Mouse (Mus musculus) granulocyte monocyte progenitor cell, adult 5-6 weeks (primary cell): ENCODE results near the gene Slc9a1. TPM values are rescaled to one million over a fixed set of nuclear protein-coding genes. Genes with fewer than 3 reads are reported as not detected.

Experiments used
- ATAC-seq: replicated peaks from 2 replicates; pipeline ENCODE4 v1.8.0; 2016; ENCODE audit warnings: mild to moderate bottlenecking, moderate TSS enrichment, inconsistent platforms; ENCODE audit not compliant: poor library complexity, severe bottlenecking
- total RNA-seq, 2 experiments: library from RNA; stranded (forward) in 1 of 2; stranded (reverse) in 1 of 2; fragments of 200-712, 200-1000 nt in 1 of 2; fragments of >200 nt in 1 of 2; fragmentation: Nextera tagmentation in 1 of 2; gene quantifications; 2 replicates each; pipeline ENCODE4 v1.2.3; 2014 to 2017

Gene Slc9a1
- total RNA-seq, 2 experiments from 2014 or later: 9.9 to 17.4 TPM

GRCm38 (mm10) chr4:133426141-133426540 lies 56.6 kb downstream of the Slc9a1 start:
- ATAC-seq: no peak

- ATAC-seq: no peak
Observed at GRCm38 (mm10) chr4:133431508-133431907, 62.0 kb downstream of the Slc9a1 start.

- no peak for ATAC-seq
Observed at GRCm38 (mm10) chr4:133432560-133433171, 63.2 kb downstream of the Slc9a1 start.

GRCm38 (mm10) chr4:133435921-133436320 lies 66.4 kb downstream of the Slc9a1 start:
- no peak for ATAC-seq

- no peak; the same call in 1 of the 2 replicates for ATAC-seq
Observed at GRCm38 (mm10) chr4:133439460-133440376, 70.2 kb downstream of the Slc9a1 start.

- peak; percentile 35 for ATAC-seq
Observed at GRCm38 (mm10) chr4:133440377-133440795, 70.9 kb downstream of the Slc9a1 start.

GRCm38 (mm10) chr4:133442194-133442593 lies 72.7 kb downstream of the Slc9a1 start:
- ATAC-seq: no peak

- ATAC-seq: no peak
Observed at GRCm38 (mm10) chr4:133443085-133443484, 73.6 kb downstream of the Slc9a1 start.

- ATAC-seq: no peak
Observed at GRCm38 (mm10) chr4:133445727-133446126, 76.2 kb downstream of the Slc9a1 start.

GRCm38 (mm10) chr4:133447366-133447765 lies 77.9 kb downstream of the Slc9a1 start:
- ATAC-seq: no peak

GRCm38 (mm10) chr4:133447967-133448366 lies 78.5 kb downstream of the Slc9a1 start:
- no peak for ATAC-seq

- ATAC-seq: no peak
Observed at GRCm38 (mm10) chr4:133448708-133449388, 79.3 kb downstream of the Slc9a1 start.

- ATAC-seq: peak; percentile 47
Observed at GRCm38 (mm10) chr4:133449726-133450125, 80.2 kb downstream of the Slc9a1 start.

GRCm38 (mm10) chr4:133451536-133451935 lies 82.0 kb downstream of the Slc9a1 start:
- peak; percentile 63 for ATAC-seq

- no peak for ATAC-seq
Observed at GRCm38 (mm10) chr4:133452433-133452832, 82.9 kb downstream of the Slc9a1 start.

GRCm38 (mm10) chr4:133458044-133458443 lies 88.5 kb downstream of the Slc9a1 start:
- ATAC-seq: peak; percentile 92

GRCm38 (mm10) chr4:133460006-133460405 lies 90.5 kb downstream of the Slc9a1 start:
- ATAC-seq: no peak

- no peak for ATAC-seq
Observed at GRCm38 (mm10) chr4:133460796-133461325, 91.4 kb downstream of the Slc9a1 start.

- ATAC-seq: no peak
Observed at GRCm38 (mm10) chr4:133461362-133461761, 91.9 kb downstream of the Slc9a1 start.

GRCm38 (mm10) chr4:133463184-133463583 lies 93.7 kb downstream of the Slc9a1 start:
- no peak for ATAC-seq

- ATAC-seq: peak; percentile 91
Observed at GRCm38 (mm10) chr4:133468080-133468479, 98.6 kb downstream of the Slc9a1 start.
